Mouse (Mus musculus): ENCODE measurements around the gene Gde1. TPM values are rescaled to one million over a fixed set of nuclear protein-coding genes. Genes with fewer than 3 reads are reported as not detected.

Gde1 gene
- polyA plus RNA-seq, 1 experiment from 2014 or later = 255 TPM

GRCm38 (mm10) chr7:118738730-118739129, 33.2 kb upstream of the Gde1 start:
- Histone ChIP-seq H3K9me3 (ENCODE audit: control insufficient read depth, low read length) (no peaks in the 10 kb centered on the region), H3K4me1 (ENCODE audit: control insufficient read depth, insufficient read depth, low read length) (0 out of 2 replicates have a peak, but pooled peaks cover 8% of the 10 kb centered on the region), H3K9ac (replicated peaks; ENCODE audit: low read depth, low read length) (no peak overlapping the region), H3K4me2 (ENCODE audit: low read depth, low read length) (no peak overlapping the region), H3K4me3 (ENCODE audit: low read depth, low read length) (no peak overlapping the region), H3K27ac (ENCODE audit: low read depth, low read length) (no peak overlapping the region), H3K27me3 (ENCODE audit: control insufficient read depth, insufficient read depth, low read length) (no peaks in the 10 kb centered on the region), H3K36me3 (ENCODE audit: control insufficient read depth, insufficient read depth, low read length) (no peaks in the 10 kb centered on the region; the same call in 1 of the 2 replicates)
- no peak for ATAC-seq (ENCODE audit: low read depth)
- 86% methylated on average over 1 of the region's 1 CpGs for WGBS

GRCm38 (mm10) chr7:118733225-118733624, 27.6 kb upstream of the Gde1 start:
- ATAC-seq (ENCODE audit: low read depth) = no peak
- H3K4me2 ChIP-seq (ENCODE audit: low read depth, low read length) = no peak overlapping the region
- H3K36me3 ChIP-seq (ENCODE audit: control insufficient read depth, insufficient read depth, low read length) = peaks cover 41% of the 10 kb centered on the region
- H3K27ac ChIP-seq (ENCODE audit: low read depth, low read length) = no peak overlapping the region
- 95% methylated on average over 13 of the region's 13 CpGs for WGBS
- H3K9me3 ChIP-seq (ENCODE audit: control insufficient read depth, low read length) = no peaks in the 10 kb centered on the region
- H3K9ac ChIP-seq (replicated peaks; ENCODE audit: low read depth, low read length) = no peak overlapping the region
- H3K4me3 ChIP-seq (ENCODE audit: low read depth, low read length) = no peak overlapping the region
- H3K27me3 ChIP-seq (ENCODE audit: control insufficient read depth, insufficient read depth, low read length) = no peaks in the 10 kb centered on the region
- H3K4me1 ChIP-seq (ENCODE audit: control insufficient read depth, insufficient read depth, low read length) = no peaks in the 10 kb centered on the region

- Histone ChIP-seq H3K9me3 (ENCODE audit: control insufficient read depth, low read length) (no peaks in the 10 kb centered on the region), H3K9ac (replicated peaks; ENCODE audit: low read depth, low read length) (no peak overlapping the region), H3K27ac (ENCODE audit: low read depth, low read length) (no peak overlapping the region), H3K27me3 (ENCODE audit: control insufficient read depth, insufficient read depth, low read length) (no peaks in the 10 kb centered on the region), H3K4me3 (ENCODE audit: low read depth, low read length) (no peak overlapping the region), H3K4me1 (ENCODE audit: control insufficient read depth, insufficient read depth, low read length) (no peaks in the 10 kb centered on the region), H3K36me3 (ENCODE audit: control insufficient read depth, insufficient read depth, low read length) (peaks cover 53% of the 10 kb centered on the region), H3K4me2 (ENCODE audit: low read depth, low read length) (no peak overlapping the region)
- 98% methylated on average over 3 of the region's 3 CpGs for WGBS
- no peak for ATAC-seq (ENCODE audit: low read depth)
Observed at GRCm38 (mm10) chr7:118731781-118732180, 26.2 kb upstream of the Gde1 start.

- H3K27ac ChIP-seq (ENCODE audit: low read depth, low read length) = no peak overlapping the region
- H3K4me3 ChIP-seq (ENCODE audit: low read depth, low read length) = no peak overlapping the region
- no peak overlapping the region for H3K4me2 ChIP-seq (ENCODE audit: low read depth, low read length)
- no peaks in the 10 kb centered on the region for H3K4me1 ChIP-seq (ENCODE audit: control insufficient read depth, insufficient read depth, low read length)
- H3K27me3 ChIP-seq (ENCODE audit: control insufficient read depth, insufficient read depth, low read length) = no peaks in the 10 kb centered on the region
- H3K9ac ChIP-seq (replicated peaks; ENCODE audit: low read depth, low read length) = no peak overlapping the region
- peaks cover 71% of the 10 kb centered on the region for H3K36me3 ChIP-seq (ENCODE audit: control insufficient read depth, insufficient read depth, low read length)
- H3K9me3 ChIP-seq (ENCODE audit: control insufficient read depth, low read length) = no peaks in the 10 kb centered on the region
- 87% methylated on average over 13 of the region's 13 CpGs for WGBS
- ATAC-seq (ENCODE audit: low read depth) = no peak
Observed at GRCm38 (mm10) chr7:118728846-118729587, 23.4 kb upstream of the Gde1 start.

- H3K4me1 ChIP-seq (ENCODE audit: control insufficient read depth, insufficient read depth, low read length) = no peaks in the 10 kb centered on the region
- no peaks in the 10 kb centered on the region for H3K27me3 ChIP-seq (ENCODE audit: control insufficient read depth, insufficient read depth, low read length)
- H3K36me3 ChIP-seq (ENCODE audit: control insufficient read depth, insufficient read depth, low read length) = peaks cover 59% of the 10 kb centered on the region
- whole genome bisulfite sequencing = 95% methylated on average over 2 of the region's 2 CpGs
- H3K9me3 ChIP-seq (ENCODE audit: control insufficient read depth, low read length) = no peaks in the 10 kb centered on the region
- no peak overlapping the region for H3K27ac ChIP-seq (ENCODE audit: low read depth, low read length)
- no peak overlapping the region for H3K9ac ChIP-seq (replicated peaks; ENCODE audit: low read depth, low read length)
- ATAC-seq (ENCODE audit: low read depth) = no peak
- H3K4me2 ChIP-seq (ENCODE audit: low read depth, low read length) = no peak overlapping the region
- H3K4me3 ChIP-seq (ENCODE audit: low read depth, low read length) = no peak overlapping the region
Observed at GRCm38 (mm10) chr7:118725459-118725858, 19.9 kb upstream of the Gde1 start.

- peaks cover 56% of the 10 kb centered on the region for H3K36me3 ChIP-seq (ENCODE audit: control insufficient read depth, insufficient read depth, low read length)
- no peaks in the 10 kb centered on the region for H3K9me3 ChIP-seq (ENCODE audit: control insufficient read depth, low read length)
- no peak for ATAC-seq (ENCODE audit: low read depth)
- no peak overlapping the region for H3K27ac ChIP-seq (ENCODE audit: low read depth, low read length)
- no peak overlapping the region for H3K9ac ChIP-seq (replicated peaks; ENCODE audit: low read depth, low read length)
- WGBS = 92% methylated on average over 9 of the region's 9 CpGs
- H3K4me1 ChIP-seq (ENCODE audit: control insufficient read depth, insufficient read depth, low read length) = no peaks in the 10 kb centered on the region
- no peaks in the 10 kb centered on the region for H3K27me3 ChIP-seq (ENCODE audit: control insufficient read depth, insufficient read depth, low read length)
- no peak overlapping the region for H3K4me3 ChIP-seq (ENCODE audit: low read depth, low read length)
- H3K4me2 ChIP-seq (ENCODE audit: low read depth, low read length) = no peak overlapping the region
Observed at GRCm38 (mm10) chr7:118723927-118724326, 18.3 kb upstream of the Gde1 start.

GRCm38 (mm10) chr7:118718066-118718465, 12.5 kb upstream of the Gde1 start:
- H3K9me3 ChIP-seq (ENCODE audit: control insufficient read depth, low read length) = no peaks in the 10 kb centered on the region
- no peak overlapping the region for H3K4me3 ChIP-seq (ENCODE audit: low read depth, low read length)
- H3K9ac ChIP-seq (replicated peaks; ENCODE audit: low read depth, low read length) = no peak overlapping the region
- H3K4me1 ChIP-seq (ENCODE audit: control insufficient read depth, insufficient read depth, low read length) = peaks cover 9% of the 10 kb centered on the region
- H3K4me2 ChIP-seq (ENCODE audit: low read depth, low read length) = no peak overlapping the region
- no peaks in the 10 kb centered on the region for H3K27me3 ChIP-seq (ENCODE audit: control insufficient read depth, insufficient read depth, low read length)
- 95% methylated on average over 4 of the region's 4 CpGs for WGBS
- ATAC-seq (ENCODE audit: low read depth) = no peak
- H3K27ac ChIP-seq (ENCODE audit: low read depth, low read length) = no peak overlapping the region
- H3K36me3 ChIP-seq (ENCODE audit: control insufficient read depth, insufficient read depth, low read length) = peaks cover 39% of the 10 kb centered on the region; the same call in 1 of the 2 replicates

- ATAC-seq (ENCODE audit: low read depth) = no peak
Observed at GRCm38 (mm10) chr7:118714873-118715272, 9.3 kb upstream of the Gde1 start.

More at GRCm38 (mm10) chr7:118714873-118715272, 9.3 kb upstream of the Gde1 start:
- Histone ChIP-seq H3K4me2 (ENCODE audit: low read depth, low read length) (no peak overlapping the region), H3K27ac (ENCODE audit: low read depth, low read length) (no peak overlapping the region), H3K9ac (replicated peaks; ENCODE audit: low read depth, low read length) (no peak overlapping the region), H3K36me3 (ENCODE audit: control insufficient read depth, insufficient read depth, low read length) (peaks cover 20% of the 10 kb centered on the region; the same call in 1 of the 2 replicates), H3K4me3 (ENCODE audit: low read depth, low read length) (no peak overlapping the region), H3K4me1 (ENCODE audit: control insufficient read depth, insufficient read depth, low read length) (peaks cover 10% of the 10 kb centered on the region), H3K9me3 (ENCODE audit: control insufficient read depth, low read length) (no peaks in the 10 kb centered on the region), H3K27me3 (ENCODE audit: control insufficient read depth, insufficient read depth, low read length) (no peaks in the 10 kb centered on the region)
- WGBS = 100% methylated on average over 1 of the region's 1 CpGs
